Mouse (Mus musculus): Measurements from ENCODE around the gene Calhm2.

Gene Calhm2

GRCm38 (mm10) chr19:47067924-47068611 lies 70.0 kb downstream of the Calhm2 start:
- DNase-seq (ENCODE audit: low spot score in 2 of 2) = peak; percentile 82 to 84

- peak; percentile 94 to 97 for DNase-seq (ENCODE audit: low spot score in 2 of 2)
Measured at GRCm38 (mm10) chr19:47067096-47067882, 70.8 kb downstream of the Calhm2 start, which contains the start of gene Taf5. Gene Taf5, plus strand, starts transcription at chr19:47067746.

- DNase-seq (ENCODE audit: low spot score in 2 of 2) = no peak
Measured at GRCm38 (mm10) chr19:47065860-47066259, 72.2 kb downstream of the Calhm2 start.

GRCm38 (mm10) chr19:47057684-47058083 lies 80.4 kb downstream of the Calhm2 start:
- no peak for DNase-seq (ENCODE audit: low spot score in 2 of 2)

Measured in heart, adult 9 months (tissue).